Mouse (Mus musculus) cerebellum, adult 8-10 months (tissue): ENCODE measurements around the gene Trim65.

Source experiments
- DNase-seq: peaks from one replicate; pipeline ENCODE4 v3.0.0; 2022

Trim65 gene

DNA sequence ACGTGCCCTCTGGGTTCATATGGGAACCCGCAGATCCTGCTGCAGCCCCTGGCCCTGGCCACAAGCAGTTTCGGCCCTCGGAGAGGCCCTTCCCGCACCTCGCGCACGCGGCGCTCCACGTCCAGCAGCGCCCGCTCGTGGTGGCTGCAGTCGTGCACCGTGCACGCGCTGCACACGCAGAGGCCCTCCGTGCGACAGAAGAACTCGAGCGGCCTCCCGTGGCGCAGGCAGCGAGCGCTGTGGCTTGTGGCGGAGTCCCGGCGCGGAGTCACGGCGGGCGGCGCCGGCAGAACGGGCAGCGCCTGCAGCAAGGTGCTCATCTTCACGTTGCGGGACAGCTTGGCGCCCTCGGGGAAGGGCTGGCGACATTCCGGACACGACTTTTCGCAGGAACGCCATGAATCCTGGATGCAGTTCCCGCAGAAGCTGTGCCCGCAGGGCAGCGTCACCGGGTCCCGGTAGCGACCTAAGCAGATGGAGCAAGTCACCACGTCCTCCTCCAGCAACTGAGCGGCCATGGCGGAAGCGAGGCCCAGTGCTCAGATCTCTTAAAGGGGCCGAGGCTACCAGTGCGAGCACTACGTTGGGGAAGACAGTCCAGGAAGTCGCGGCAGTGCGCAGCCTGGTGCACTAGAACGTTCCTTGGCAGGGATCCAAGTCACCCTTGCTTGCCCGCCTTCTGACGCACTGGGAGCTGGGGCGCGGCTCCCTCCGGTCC lies at the start of gene Trim65:
Gene Trim65, minus strand, starts transcription at position 641 of the 718 bp plus-strand sequence.
- DNase-seq: peak; percentile 79

DNA sequence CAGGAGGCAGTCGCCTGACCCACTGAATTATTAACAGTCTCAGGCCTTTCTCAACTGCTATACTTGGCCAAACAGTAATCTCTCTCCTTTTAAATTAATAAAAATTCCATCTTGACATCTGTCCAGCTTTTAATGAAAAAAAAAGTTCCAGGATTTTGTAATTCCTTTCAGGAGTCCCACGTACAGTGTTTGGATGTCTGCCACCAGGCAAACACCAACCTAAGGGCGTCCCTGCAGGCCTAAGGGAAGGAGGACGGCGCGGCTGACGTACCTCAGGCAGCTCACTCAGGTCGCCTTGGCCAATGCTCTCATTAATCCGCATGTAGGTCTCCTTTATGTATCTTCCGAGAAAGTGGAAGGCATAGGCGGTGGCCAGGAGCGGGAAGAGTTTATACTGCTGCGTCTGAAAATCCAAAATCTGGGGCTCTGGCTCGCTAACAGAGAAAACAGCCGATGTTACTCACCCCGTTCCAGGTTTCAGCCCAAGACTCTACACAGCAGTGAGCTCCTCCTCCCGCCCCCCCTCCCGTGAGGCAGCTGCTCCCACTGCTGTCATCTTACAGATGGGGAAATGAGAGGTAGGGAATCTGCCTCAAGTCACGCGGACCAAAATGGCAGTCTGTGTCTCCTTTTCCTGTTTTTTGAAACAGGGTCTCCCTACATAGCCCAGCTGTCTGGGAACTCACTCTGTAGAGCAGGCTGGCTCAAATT lies 47.6 kb upstream of the Trim65 start:
- no peak for DNase-seq

DNA sequence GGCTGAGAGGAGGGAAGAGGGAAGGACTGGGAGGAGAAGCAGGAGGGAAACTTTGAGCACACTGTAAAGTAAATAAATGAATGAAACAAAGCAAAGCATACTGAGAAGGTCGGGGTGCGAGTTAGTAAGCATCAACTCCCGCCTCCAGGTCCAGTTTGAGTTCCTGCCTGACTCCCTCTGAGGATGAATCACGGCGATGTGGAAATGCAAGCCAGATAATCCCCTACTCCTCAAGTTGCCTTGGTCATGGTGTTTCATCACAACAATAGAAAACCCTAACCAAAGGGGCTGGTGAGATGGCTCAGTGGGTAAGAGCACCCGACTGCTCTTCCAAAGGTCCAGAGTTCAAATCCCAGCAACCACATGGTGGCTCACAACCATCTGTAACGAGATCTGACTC lies 45.1 kb upstream of the Trim65 start:
- no peak for DNase-seq

DNA sequence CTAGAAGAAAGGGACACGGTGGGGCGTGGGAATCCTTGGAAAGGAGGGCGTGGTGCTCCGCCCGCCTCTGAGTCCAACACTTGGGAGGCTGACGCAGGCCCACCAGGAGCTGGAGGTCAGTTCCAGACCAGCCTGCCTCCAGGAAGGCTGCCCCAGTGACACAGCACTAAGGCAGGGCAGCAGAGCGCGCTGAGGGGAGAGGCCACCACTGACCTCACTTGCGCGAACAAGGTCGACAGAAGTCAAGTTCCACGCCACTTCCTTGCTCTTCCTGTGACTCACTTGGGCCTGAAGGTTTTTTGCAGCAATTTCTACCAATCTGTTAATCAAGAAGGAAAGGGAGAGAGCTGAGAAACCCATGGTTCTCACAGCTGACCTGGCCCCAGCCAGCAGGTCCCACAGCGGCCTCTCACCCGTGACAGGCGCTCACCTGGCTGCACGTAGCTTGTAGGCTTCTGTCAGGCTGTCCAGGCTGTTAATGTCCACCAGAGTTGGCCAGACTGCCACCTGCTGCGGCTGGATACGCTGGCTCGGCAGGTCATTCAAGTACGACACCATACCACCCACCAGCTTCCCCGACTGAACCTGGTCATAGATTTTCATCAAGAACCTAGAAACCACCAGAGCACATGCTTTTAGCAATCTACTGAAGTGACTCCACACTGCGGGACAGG lies 44.0 kb upstream of the Trim65 start:
- no peak for DNase-seq

DNA sequence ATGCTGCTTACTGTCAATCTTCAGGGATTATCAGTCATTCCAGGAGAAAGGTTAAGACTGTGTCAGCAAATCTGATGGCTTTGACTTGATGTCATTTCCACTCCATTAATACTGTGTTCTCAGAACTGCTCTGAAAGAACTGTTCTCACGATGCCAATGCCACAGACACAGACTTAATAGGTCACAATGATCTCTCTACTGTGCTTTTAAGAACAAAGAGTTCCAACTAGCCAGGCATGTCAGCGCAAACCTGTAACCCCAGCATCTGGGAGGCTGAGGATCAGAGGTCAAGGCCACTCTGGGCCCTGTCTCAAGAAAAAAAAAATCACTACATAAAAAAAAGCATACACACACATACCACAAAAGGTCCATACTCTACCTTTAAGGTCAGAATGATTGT lies 41.0 kb upstream of the Trim65 start:
- no peak for DNase-seq

DNA sequence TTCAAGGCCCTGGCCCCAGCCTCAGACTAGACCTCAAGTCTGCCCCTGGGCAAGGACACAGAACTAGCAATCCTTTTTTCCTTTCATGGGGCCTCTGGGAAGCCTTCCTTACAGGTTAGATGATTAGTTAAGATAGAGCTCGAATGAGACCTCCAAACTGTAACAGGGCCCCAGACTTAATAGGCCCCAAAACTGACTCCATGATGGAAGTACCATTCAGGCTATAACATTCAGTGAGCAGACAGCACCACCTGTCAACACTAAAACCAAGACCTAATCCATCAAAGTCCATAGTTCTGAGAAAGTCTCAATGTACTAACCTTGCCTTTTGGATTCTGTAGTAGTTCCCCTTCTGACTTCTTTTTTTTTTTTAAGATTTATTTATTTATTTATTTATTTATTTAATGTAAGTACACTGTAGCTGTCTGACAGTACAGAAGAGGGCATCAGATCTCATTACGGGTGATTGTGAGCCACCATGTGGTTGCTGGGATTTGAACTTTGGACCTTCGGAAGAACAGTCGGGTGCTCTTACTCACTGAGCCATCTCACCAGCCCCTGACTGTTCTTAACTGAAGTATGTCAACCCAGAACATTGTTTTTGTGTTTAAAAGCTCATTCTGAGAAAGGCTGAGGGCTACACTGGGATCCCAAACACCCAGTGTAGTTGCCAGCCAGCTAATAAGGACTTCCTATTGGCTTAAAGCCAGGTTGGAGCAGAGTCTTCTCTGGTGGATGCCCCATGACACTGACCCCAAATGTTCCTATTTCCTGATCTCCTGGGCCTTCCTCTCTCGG lies 39.3 kb upstream of the Trim65 start:
- no peak for DNase-seq

DNA sequence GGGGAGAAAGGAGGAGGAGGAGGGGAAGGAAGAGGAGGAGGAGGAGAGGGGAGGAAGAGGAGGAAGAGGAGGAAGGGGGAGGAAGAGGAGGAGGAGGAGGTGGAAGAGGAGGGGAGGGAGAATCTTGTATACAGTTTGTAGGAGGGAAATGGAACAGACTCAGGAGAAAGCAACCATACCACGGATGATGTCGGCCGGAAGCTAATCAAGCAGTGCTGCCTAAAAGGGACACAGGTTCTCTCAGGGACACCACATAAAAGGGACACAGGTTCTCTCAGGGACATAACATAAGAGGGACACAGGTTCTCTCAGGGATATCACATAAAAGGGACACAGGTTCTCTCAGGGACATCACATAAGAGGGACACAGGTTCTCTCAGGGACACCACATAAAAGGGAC lies 38.3 kb upstream of the Trim65 start:
- no peak for DNase-seq

DNA sequence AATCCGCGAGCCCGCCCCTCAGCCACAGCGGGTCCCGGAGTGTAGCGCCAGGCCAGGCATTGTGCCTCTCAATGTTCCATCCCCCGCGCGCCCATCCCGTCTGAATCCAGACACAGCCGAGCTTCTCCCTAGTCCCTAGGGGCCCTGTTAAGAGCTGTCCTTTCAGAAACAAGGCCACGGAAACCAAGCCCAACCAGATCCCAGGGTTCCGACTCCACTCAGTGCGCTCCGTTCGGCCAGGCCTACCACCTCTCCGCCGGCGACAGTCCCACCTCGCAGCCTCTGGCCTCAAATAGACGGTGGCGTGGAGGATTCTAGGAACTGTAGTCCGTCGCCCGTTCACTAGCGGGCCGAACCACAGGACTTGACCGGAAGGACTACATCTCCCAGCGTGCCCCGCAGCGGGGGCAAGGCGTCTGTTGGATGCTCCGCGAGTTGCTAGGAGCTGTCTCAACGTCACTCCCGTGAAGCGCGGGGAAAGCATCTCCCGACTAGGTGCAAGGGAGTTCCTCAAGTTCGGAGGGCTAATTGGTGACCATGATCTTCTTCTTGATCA lies 37.0 kb upstream of the Trim65 start, which contains the start of gene Fbf1:
Gene Fbf1, minus strand, starts transcription at position 283 of the 556 bp plus-strand sequence.
- peak; percentile 96 for DNase-seq

DNA sequence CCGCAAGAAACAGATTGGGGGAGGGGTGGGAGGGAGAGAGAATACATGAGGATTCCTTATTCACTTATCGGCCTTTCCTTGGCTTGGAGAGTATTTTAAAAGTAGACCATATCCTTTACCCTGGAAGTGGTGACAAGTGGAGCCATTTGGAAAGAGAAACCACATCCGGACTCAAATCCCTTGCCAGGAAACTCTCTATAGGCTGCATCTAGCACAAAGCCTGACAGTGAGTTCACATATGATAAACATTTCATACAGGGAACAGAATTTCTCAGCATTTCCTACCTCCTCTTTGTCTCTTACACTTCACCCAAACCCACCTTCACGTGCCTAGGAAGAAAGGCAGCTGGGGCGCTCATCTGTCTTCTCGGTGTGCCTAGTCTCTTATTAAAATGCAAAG lies 36.3 kb upstream of the Trim65 start:
- DNase-seq: no peak

DNA sequence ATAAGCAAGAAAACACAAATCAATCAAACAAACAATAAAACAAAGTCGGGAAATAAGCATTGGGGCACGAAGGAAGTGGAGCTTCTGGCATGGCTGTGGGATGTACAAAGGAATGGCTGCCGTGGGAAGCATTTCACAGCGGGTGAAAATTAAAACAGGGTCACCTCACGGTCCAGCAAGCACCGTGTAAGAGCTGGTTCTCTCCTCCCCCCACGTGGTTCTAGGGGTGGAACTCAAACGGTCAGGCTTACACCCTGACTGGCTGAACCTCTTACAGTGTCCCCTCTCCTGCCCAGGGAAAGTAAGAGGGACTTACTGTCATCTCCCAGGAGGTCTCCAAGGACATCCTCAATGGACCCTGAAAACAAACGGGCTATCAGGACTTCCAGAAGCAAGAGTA lies 32.1 kb upstream of the Trim65 start:
- no peak for DNase-seq

DNA sequence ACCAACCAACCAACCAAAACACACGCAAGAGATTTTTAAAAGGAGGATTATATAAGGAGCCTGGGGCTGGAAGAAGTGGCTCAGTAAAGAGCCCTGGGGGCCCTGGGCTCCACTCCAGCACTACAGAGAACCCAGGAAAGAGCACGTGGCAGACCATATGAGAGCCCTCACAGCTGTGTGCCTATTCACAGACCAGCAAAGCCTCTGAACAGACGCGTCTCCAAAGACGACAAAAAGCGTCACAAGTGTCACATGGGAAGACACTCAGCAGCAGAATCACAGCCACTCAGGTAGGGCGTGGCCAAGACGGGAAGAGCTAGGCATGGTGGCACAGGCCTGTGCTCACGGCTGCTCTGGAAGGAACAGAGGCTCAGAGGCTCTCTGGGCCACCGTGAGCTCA lies 31.2 kb upstream of the Trim65 start:
- DNase-seq: no peak

DNA sequence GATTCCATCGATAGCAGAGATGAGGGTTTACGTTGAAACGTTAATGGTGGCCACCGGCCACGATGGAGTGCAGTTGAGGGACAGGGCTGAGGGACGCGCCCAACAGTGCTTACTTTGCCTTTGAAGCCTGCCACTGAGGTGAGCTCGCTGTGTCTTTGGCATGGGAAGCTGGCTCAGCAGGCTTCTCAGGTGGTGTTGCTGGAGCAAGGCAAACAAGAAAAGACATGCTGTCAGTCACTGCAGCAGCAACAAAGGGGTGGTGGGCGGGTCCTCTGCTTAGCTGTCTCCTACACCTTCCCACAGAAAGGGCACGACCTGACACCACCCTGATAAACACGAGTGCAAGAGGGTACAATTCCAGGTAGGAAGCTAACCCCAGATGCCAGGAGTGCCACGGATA lies 30.4 kb upstream of the Trim65 start:
- DNase-seq: no peak

DNA sequence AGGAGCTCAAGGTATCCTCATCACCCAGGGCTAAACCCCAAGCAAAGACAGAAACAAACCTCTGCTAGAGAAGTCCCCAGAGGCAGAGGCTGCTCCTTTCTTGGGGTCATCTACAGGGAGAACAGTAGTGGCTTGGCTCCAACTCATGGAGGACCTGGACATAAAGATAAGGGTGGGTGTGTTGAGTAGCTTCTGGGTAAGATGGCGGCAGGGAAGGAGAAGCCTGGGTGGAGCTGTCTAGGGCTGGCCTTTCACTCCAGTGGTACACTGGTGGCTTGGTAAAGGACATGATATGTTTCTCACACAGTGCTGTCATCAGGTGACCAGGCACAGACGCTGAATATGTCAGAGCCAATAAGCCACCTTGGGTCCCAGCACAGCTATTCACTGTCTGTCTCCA lies 20.0 kb upstream of the Trim65 start:
- no peak for DNase-seq

DNA sequence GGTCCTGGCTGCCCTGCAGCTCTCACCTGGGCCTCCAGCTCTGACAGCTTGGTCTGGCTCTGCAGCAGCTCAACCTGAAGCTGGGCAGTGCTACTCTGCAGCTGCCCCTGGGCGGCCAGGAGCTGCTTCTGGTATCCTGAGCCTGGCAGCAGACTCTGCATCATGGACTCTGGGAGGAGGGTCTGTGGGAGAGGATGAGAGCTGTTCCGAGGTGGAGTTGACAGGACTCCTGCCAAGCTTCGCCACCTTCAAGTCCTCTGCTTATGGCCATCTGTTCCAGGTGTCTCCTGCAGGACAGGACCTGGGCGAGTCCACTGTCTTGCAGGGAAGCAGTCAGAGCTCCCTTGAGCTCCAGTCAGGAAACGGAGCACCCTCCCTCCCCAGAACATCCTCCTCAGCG lies 18.4 kb upstream of the Trim65 start:
- DNase-seq: peak; percentile 60

DNA sequence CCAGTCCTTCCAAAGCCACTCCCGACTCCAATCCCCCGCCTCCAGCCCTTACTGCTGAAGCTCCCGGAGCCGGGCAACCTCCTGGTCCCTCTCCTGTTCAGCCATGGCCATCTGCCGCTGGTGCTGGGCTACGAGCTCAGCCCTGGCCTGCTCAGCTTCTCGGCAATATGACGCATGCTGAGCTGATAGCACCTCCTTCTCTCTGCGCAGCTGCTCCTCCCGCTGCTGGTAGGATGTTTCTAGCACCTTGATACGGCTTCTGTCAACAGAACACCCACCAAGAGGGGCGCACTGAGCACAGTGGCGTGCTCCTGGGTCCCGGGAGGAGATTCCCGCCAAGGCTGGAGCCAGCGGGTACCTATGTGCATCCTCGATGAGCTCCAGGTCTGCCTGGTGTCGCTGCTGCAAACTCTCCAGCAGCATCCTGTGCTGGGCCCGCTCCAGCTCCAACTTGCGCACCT lies 17.9 kb upstream of the Trim65 start:
- peak; percentile 76 for DNase-seq

DNA sequence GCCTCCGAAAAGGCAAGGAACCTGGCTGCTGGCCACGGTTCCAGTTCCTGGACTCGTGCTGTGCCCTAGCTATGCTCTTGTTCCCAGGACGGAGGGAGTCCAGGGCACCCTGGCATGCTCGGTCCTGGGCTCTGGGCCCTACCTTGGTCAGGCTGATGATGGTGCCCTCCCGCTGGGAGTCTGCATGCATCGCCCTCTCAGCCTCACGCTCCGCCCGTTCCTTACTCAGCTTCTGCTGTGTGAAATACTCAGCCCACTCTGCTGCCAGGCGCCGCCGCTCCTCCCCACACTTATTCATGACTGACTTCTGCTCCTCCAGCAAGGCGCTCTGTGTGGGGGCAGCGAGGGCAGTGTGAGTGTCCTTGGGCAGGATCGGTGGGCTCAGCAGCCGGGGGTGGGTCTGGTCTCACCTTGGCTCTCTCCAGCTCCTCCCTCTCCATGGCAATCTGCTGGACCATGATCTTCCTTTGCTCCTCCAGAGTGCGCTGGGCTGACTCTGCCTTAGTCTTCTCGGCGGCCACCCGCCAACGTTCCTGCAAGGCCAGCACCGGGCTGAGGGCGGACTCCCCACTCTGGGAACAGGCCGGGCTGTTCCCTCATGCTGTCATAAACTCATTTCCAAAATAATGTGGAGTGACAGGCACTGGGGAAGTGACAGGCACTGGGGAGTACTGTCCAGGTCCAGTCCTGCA lies 15.5 kb upstream of the Trim65 start:
- DNase-seq: peak; percentile 65

DNA sequence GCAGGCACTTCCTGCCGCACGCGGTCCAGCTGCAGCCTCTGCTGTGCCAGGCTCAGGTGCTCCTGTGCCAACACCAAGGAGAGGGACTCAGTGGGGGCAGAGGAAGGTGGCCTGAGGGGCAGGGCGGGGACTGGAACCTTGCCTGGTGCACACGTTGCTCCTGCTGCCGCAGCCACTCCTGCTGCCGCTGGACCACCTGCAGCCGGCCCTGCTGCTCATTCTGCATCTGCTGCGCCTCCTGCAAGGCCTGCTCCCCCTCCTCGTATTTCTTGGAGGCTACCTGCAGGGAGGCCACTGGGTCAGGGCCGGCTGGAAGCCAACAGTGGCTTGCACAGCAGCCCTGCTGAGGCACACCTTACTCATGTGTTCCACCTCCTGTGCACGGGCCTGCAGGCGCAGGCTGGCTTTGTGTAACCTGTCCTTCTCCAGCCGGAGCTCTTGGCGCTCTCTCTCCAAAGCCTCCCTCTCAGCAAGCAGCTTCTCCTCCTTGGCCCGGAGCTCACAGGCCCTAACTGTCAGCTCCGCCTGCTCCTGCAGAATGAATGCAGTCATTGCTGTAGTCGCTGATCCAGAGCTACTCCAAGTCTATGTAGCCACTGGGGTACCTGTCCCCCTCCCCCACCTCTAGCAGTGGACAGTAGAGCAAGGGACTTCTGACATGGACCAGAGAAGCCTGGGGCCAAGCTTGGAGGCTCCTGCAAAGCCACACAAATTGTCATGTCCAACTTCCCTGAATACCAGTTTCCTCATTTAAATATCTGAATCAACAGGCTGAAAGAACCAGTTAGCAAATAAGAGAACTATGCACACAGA lies 14.8 kb upstream of the Trim65 start:
- DNase-seq: peak; percentile 60

DNA sequence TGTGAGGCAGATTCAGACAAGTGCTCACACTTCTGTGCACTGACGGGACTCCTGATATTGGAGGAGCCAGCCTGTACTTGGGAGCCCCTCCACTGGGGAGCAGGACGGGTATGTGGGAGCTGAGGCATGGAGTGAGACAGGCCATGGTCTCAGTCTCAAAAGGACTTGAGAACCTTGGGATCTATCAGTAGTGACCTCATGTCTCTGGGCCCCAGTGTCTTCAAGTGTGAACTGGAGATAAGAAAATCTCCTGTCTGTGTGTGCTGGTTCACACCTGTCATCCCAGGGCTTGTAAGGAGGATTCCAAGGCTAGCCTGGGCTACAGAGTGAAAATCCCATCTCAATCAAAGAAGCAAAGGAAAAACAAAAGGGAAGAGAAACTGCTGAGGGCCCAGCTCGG lies 12.5 kb upstream of the Trim65 start:
- DNase-seq: no peak

DNA sequence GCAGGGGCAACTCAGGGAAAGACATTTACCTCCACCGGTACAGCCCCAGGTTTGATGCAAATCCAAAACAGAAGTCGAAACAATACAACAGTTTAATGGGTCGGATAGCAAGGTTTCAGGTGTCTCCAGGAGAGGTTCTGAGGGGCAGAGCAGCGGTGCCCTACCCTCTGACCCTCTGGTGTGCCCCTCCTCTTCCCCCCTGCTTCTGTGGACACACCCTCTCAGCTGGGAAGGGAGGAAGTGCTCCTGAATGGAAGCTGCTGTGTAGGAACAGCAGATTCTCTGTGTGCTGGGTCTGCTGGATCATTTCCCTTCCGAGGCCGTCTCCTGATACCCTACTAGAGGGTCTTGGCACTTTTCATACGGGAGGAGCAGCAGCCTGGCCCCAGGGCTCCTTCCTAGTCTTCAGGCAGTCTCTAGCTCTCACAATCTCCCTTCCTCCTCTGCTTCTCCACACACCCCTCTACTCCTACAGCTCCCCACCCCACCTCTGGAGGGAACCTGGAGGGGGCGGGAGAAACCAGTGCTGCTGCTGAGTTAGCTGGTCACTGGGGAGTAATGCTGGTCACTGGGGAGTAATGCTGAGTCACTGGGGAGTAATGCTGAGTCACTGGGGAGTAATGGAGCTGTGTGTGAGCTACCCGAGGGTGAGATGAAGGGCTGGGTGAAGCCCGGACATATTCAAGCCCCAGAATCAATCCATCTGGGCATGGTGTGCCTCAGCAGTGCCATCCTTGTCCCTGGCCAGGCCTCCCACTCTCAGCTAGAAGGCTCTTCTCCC lies 11.5 kb upstream of the Trim65 start:
- DNase-seq: no peak

DNA sequence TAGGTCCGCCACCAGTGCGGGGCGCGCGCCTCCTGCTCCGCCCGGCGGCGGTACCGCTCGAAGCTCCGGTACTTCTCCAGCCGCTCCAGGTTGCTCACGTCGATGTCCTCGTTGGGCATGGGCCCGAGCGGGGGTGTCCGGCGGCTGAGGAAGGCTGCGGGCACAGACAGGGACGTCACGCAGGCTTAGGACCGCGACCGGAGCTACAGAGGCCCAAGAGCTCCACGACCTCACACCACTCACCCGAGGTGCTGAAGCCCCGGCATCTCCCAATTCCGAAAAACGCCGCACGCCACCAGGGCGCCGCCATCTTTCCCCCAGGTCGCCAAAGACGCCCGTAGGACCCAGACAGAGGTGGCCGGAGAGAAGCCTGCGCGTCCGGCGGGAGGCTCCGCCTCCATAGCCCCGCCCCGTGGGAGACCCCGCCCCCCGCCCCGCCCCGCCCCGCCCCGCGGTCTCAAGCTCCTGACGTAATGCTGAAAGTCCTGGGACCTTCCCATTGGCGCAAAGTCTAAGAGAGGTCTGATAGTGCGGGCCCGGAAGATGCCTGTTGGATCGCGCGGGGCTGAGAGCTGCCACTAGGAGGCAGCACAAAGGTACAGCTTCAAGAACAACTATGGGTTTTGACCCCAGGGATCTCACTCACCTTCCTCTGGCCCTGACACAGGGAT lies 7.7 kb upstream of the Trim65 start, which contains the start of gene Mrpl38:
Gene Mrpl38, minus strand, starts transcription at position 401 of the 671 bp plus-strand sequence.
- peak; percentile 84 for DNase-seq
